Mouse (Mus musculus) limb, embryonic 10.5 days (tissue): ENCODE measurements around the gene Gm48551. TPM values are rescaled to one million over a fixed set of nuclear protein-coding genes. Genes with fewer than 3 reads are reported as not detected.

Experiments
- DNase-seq: peaks from one replicate; pipeline ENCODE4 v3.0.0-alpha.2; 2017; ENCODE audit warnings: low spot score
- H3K27ac ChIP-seq: fragments of 300-500 bp; sonication (generic); 2 replicates; pipeline ENCODE4 v1.5.1; 2016; ENCODE audit warnings: mild to moderate bottlenecking
- H3K27me3 ChIP-seq: fragments of 300-500 bp; sonication (generic); 2 replicates; pipeline ENCODE4 v1.6.1; 2016; ENCODE audit warnings: low read depth, mild to moderate bottlenecking; ENCODE audit not compliant: poor library complexity, severe bottlenecking
- H3K36me3 ChIP-seq: fragments of 300-500 bp; sonication (generic); 2 replicates; pipeline ENCODE4 v1.6.1; 2016; ENCODE audit warnings: mild to moderate bottlenecking, moderate library complexity
- H3K4me1 ChIP-seq: fragments of 300-500 bp; sonication (generic); 2 replicates; pipeline ENCODE4 v1.6.1; 2016
- H3K4me3 ChIP-seq: fragments of 300-500 bp; sonication (generic); 2 replicates; pipeline ENCODE4 v1.5.1; 2016; ENCODE audit warnings: mild to moderate bottlenecking, moderate library complexity
- H3K9me3 ChIP-seq: fragments of 300-500 bp; sonication (generic); replicated peaks from 2 replicates; pipeline ENCODE4 v1.6.1; 2016; ENCODE audit warnings: mild to moderate bottlenecking
- WGBS: fragments of 180-500 bp; shearing (Covaris S2); methylation state at CpG from one replicate; pipeline ENCODE4 v1.1.7; 2016; 5-methylcytosine and 5-hydroxymethylcytosine counted together
- polyA plus RNA-seq: library from polyadenylated mRNA; unstranded; fragments of >200 nt; fragmentation: Nextera tagmentation; extraction: Ambion mirVana; gene quantifications from 2 replicates; pipeline ENCODE4 v1.2.1, GENCODE M21; 2016

The Gm48551 gene
- polyA plus RNA-seq, 1 experiment from 2014 or later, result 3.8 TPM

DNA sequence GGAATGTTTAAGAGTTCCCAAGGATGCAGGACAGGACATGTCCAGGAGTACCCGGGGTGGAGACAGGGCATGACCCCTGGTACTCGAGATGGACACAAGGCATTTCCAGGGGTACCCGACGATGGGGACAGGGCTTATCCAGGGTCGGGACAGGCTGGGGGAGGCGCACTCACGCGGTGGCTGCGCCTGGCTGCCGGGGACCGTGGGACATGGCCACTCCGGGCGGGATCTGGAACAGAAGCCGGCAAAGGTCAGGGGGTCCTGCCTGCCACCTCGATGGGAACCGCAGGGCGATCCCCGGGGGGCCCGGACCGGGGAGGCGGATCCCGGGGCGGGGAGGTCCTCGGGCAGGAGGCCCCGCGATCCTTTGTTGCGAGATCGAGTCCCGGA is 34.3 kb upstream of the Gm48551 start:
- Histone ChIP-seq H3K4me1 (peaks cover 69% of the 10 kb centered on the region), H3K27me3 (peaks cover 31% of the 10 kb centered on the region), H3K9me3 (no peaks in the 10 kb centered on the region), H3K4me3 (peak overlapping the region; percentile 97), H3K36me3 (peaks cover 32% of the 10 kb centered on the region), H3K27ac (peak overlapping the region; percentile 95)
- under 1% methylated on average over 29 of the region's 29 CpGs for WGBS
- DNase-seq, result no peak

DNA sequence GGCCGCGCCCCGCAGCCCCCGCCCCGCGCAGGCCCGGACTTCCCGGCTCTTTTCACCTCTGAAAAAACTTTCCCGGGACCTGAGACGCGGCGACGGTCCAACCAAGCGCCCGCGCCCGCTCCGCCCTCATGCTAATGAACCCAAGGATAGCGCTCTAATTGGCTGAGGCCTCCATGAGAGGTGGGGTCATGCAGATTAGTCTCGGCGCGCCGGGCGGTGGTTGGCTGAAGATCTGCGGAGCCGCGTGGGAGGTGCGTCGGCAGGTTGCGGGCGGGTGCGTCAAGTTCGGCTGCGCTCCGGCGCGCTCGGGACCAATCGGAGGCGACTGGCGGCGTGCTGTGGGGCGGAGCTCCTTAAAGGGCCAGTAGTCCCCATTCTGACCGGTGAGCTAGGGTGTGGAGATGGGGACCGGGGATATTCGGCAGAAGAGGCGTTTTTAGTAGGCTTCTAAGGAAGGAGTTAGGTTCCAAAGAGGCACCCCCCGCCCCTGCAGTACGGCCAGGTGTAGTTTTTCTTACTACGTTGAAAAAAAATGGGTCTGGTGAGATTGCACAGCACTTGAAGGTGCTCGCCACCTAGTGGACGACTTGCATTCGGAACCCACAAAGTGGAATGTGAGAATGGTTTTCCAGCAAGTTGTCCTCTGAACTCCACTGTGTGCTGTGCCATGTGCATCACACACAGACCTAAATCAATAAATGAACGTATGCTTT is 33.8 kb upstream of the Gm48551 start, which contains the start of gene Hmg20b:
Gene Hmg20b (minus strand): TSS at position 130 of the 713 bp plus-strand sequence.
- Histone ChIP-seq H3K9me3 (no peaks in the 10 kb centered on the region), H3K4me3 (peak within 1 kb of the TSS; percentile 97), H3K27ac (peak within 1 kb of the TSS; percentile 95), H3K4me1 (peaks cover 75% of the 10 kb centered on the region), H3K27me3 (peaks cover 25% of the 10 kb centered on the region), H3K36me3 (peaks cover 27% of the 10 kb centered on the region)
- WGBS, result under 1% methylated on average over 54 of the region's 54 CpGs
- DNase-seq, result peak; percentile 99

DNA sequence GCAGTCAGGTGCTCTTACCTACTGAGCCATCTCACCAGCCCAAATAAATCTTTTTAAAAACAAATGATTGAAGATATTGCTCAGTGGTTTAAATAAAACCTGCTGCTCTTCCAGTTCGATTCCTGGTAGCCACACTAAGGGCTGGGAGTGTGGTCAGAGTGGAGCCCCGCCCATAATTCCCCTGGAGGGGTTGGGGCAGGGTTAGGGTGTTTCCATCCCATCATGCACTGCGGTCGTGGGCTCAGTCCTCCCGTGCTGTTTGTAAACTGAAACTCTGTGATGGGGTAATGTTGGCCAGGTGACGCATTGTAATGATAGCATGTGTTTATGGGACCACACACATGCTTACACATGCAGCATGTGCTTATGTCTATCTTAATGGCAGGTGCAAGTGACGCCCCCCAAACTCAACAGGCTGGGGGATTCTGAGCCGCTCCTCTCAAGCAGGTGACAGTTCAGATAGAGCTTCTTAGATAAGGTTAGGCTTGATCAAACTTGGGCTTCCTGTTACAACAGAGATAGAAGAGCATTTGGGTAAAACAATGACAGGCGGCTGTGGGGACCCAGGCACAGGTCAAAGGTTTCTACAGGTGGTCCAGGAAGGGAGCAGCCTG is 32.5 kb upstream of the Gm48551 start:
- H3K4me1 ChIP-seq, result peaks cover 69% of the 10 kb centered on the region

DNA sequence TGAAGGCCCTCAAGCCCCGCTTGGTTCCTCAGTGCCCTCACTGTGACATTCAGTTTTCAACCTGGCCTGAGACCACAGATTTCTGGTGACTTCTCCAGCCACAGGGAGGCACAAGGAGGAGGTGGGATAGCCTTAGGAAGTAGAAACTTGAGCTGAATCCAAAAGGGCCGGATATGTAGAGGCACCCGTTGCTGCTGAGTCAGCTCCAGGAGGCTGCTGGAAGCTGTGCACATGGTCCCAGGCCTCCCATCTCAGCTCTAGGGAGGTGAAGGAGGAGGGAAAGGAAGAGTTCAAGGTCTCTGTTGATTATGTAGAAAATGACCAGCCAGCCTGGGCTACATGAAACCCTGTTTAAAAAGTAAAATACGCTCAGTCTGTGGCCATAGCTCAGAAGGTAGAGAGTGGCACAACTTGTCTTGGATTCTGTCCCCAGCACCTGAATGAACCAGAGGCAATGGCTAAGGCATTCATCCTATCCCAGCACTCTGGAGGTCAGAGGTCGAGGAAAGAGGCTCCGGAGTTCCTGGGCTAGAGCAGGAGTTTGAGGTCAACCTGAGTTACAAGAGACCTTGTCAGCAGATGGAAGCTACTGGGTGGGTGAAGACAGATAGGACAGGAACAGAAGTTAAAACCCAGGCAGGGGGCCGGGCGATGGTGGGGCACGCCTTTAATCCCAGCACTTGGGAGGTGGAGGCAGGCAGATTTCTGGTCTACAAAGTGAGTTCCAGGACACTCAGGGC is 29.4 kb upstream of the Gm48551 start:
- no peak for DNase-seq
- H3K27me3 ChIP-seq, result peaks cover 30% of the 10 kb centered on the region
- no peaks in the 10 kb centered on the region for H3K9me3 ChIP-seq
- peaks cover 70% of the 10 kb centered on the region for H3K4me1 ChIP-seq
- no peak overlapping the region for H3K4me3 ChIP-seq
- H3K27ac ChIP-seq, result no peak overlapping the region
- no peaks in the 10 kb centered on the region for H3K36me3 ChIP-seq
- 71% methylated on average over 9 of the region's 9 CpGs for WGBS

More for the DNA sequence above, 32.5 kb upstream of the Gm48551 start:
- 24% methylated on average over 9 of the region's 9 CpGs for WGBS
- peaks cover 27% of the 10 kb centered on the region for H3K27me3 ChIP-seq
- H3K27ac ChIP-seq, result no peak overlapping the region
- H3K36me3 ChIP-seq, result peaks cover 20% of the 10 kb centered on the region
- H3K9me3 ChIP-seq, result no peaks in the 10 kb centered on the region
- H3K4me3 ChIP-seq, result no peak overlapping the region
- no peak for DNase-seq

DNA sequence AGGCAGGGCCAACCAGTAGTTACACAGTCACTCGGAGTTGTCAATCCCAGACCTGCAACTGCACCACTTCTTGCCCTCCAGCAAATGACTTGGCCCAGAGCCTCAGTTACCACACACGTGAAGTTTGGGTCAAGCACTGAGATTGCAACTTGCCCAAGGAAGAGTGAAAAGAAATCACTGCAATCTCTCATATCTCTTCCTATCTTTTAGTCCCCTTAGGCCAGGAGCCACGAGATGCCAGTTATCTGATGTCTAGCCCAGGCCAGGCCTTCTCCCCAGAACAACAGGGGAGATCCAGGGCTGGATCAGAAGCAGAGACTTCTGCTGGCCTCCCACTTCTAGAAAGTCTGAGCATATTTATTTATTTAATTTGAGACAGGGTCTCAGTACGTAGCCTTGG is 28.7 kb upstream of the Gm48551 start:
- 80% methylated on average over 4 of the region's 4 CpGs for WGBS
- peaks cover 68% of the 10 kb centered on the region for H3K4me1 ChIP-seq

DNA sequence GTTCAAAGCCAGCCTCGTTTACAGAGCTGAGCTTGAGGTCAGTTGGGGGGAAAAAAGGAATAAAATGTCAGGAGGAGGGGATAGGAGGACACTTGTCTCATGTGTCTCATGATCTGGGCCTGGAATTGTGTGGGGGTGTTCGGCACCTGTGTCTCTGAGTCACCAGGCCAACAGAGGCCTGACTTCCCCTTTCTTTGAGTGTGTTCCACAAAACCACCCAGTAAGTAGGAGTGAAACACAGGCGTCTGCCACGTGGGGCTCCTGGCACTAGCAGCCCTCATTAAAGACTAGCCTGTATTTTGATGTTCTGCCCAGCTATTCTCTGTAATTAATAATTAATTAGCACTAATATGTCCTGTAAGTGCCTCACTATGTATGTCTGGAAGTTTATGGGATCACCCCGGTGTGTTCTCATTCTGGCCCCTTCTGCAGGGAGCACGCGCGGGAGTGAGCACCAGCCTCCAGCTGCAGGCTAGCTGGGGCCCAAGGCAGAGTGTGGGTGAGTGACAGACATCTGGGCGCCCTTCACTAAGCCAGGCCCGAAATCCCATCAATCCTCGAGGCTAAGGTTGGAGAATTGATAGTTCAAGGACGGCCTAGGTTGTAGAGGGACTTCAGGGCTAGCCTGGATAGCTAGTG is 27.8 kb upstream of the Gm48551 start:
- Histone ChIP-seq H3K9me3 (no peaks in the 10 kb centered on the region), H3K27ac (peak overlapping the region; percentile 61), H3K27me3 (peaks cover 30% of the 10 kb centered on the region), H3K4me1 (peaks cover 71% of the 10 kb centered on the region), H3K4me3 (peak overlapping the region; percentile 82), H3K36me3 (0 out of 2 replicates have a peak, but pooled peaks cover 6% of the 10 kb centered on the region)
- no peak for DNase-seq
- WGBS, result 59% methylated on average over 12 of the region's 12 CpGs

More for the DNA sequence above, 28.7 kb upstream of the Gm48551 start:
- no peak overlapping the region for H3K4me3 ChIP-seq
- no peaks in the 10 kb centered on the region for H3K36me3 ChIP-seq
- H3K9me3 ChIP-seq, result no peaks in the 10 kb centered on the region
- no peak for DNase-seq
- H3K27me3 ChIP-seq, result peaks cover 30% of the 10 kb centered on the region
- no peak overlapping the region for H3K27ac ChIP-seq

DNA sequence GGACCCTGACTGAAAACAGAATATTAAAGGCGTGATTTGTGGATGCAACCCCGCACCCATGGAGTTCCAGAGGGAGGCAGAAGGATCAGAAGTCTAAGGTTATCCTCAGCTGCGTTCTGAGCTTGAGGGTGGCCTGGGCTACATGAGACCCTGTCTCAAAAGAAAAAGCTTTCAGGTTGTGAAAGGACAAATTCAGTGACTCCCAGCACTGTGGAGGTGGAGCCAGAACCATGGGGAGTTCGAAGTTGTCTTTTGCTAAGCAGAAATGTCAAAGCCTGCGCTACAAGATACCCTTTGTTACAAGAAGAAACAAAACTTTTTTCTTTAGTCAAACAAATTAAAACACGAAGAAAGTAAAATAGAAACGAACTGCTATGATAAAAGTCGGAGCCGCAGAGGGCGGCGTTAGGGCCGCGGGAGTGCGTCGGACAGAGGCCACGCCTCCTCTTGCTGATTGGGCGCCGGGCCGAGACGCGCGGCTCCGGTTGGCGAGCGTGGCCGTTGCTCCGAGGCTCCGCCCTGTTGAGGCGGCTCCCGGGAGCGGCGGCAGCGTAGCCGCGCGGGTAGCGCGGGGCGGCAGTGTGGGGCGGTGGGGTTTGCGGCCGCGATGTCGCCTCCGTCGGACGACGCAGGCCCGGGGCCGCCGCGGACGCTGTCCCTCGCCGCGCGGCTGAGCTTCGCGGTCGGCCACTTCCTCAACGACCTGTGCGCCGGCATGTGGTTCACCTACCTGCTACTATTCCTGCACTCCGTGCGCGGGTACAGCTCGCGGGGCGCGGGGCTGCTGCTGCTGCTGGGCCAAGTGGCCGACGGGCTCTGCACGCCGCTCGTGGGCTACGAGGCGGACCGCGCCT is 27.0 kb upstream of the Gm48551 start, which contains the start of gene Mfsd12:
Gene Mfsd12 (plus strand): TSS at position 501 of the 854 bp plus-strand sequence.
- H3K4me1 ChIP-seq, result peaks cover 70% of the 10 kb centered on the region
- H3K4me3 ChIP-seq, result peak within 1 kb of the TSS; percentile 82
- DNase-seq, result peak; percentile 90
- H3K9me3 ChIP-seq, result no peaks in the 10 kb centered on the region
- WGBS, result 2% methylated on average over 79 of the region's 79 CpGs
- H3K27ac ChIP-seq, result peak within 1 kb of the TSS; percentile 84
- H3K36me3 ChIP-seq, result peaks cover 13% of the 10 kb centered on the region
- H3K27me3 ChIP-seq, result peaks cover 33% of the 10 kb centered on the region

DNA sequence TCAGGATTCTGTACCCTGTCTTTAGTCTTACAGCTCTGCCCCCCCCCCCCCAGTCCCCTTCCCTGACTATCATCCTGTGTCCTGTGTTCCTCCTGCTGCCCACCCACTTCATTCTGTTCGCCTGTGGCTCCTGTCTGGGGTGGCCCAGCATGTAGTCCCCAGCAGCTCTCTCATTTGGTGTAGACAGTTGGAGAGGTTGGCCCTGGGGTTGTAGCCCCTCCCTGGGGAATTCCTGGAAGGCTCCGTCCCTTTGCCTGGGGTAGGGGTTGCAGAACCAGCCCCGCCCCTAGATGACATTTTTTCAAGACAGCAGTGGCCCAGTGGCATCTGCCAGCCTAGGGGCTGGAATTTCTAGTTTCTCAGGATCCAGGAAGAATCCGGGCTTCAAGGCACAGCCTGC is 26.1 kb upstream of the Gm48551 start:
- no peak for DNase-seq
- WGBS, result 43% methylated on average over 4 of the region's 4 CpGs
- peaks cover 23% of the 10 kb centered on the region for H3K36me3 ChIP-seq
- H3K4me1 ChIP-seq, result peaks cover 75% of the 10 kb centered on the region
- no peaks in the 10 kb centered on the region for H3K9me3 ChIP-seq
- peaks cover 43% of the 10 kb centered on the region for H3K27me3 ChIP-seq
- H3K27ac ChIP-seq, result no peak overlapping the region
- H3K4me3 ChIP-seq, result peak overlapping the region; percentile 82

DNA sequence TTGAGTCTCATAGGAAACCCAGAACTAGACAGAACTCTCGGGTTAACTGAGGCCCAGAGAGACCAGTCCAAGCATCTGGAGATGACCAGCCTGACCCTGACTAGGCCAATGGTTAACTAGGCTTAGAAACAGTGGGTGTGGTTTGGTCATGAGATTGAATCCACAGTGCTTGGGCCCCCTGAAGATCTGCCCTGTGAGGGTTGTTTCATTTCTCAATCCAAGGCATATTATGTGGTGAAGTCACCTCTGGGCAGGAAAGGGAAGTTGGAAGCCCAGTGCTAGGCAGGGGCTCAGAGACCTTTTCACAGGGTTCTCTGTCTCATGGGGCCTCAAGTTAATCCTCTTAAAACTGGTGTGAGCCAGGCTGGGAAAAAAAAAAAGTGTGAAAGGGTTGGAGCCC is 25.4 kb upstream of the Gm48551 start:
- H3K9me3 ChIP-seq, result no peaks in the 10 kb centered on the region
- H3K4me3 ChIP-seq, result no peak overlapping the region; the same call in 1 of the 2 replicates
- H3K4me1 ChIP-seq, result peaks cover 81% of the 10 kb centered on the region
- no peak overlapping the region for H3K27ac ChIP-seq
- DNase-seq, result no peak
- H3K36me3 ChIP-seq, result peaks cover 23% of the 10 kb centered on the region
- peaks cover 50% of the 10 kb centered on the region for H3K27me3 ChIP-seq
- 85% methylated on average over 1 of the region's 1 CpGs for WGBS

DNA sequence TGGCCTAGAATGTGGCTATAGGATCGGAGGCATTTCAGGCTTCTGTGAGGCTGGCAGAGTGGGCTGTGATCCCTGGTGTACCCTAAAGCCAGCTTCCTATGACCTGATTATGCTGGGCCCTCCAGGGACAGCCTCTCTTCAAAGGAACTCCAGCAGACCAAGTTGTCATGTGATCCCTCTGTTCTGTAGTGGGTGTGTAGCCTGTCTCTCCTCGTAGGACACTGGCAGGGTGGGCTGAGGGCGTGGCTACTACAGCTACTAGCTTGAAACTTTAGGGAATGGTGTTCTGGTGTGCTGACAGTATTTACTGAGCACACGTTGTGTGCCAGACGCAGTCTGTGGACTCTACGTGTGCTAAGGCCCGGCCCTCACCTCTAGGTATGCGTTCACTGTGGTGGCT is 23.5 kb upstream of the Gm48551 start:
- Histone ChIP-seq H3K36me3 (peaks cover 23% of the 10 kb centered on the region), H3K4me1 (peaks cover 86% of the 10 kb centered on the region), H3K27ac (peak overlapping the region; percentile 7; the same call in 1 of the 2 replicates), H3K9me3 (no peaks in the 10 kb centered on the region), H3K4me3 (no peak overlapping the region), H3K27me3 (peaks cover 68% of the 10 kb centered on the region)
- no peak for DNase-seq
- 67% methylated on average over 8 of the region's 8 CpGs for WGBS

DNA sequence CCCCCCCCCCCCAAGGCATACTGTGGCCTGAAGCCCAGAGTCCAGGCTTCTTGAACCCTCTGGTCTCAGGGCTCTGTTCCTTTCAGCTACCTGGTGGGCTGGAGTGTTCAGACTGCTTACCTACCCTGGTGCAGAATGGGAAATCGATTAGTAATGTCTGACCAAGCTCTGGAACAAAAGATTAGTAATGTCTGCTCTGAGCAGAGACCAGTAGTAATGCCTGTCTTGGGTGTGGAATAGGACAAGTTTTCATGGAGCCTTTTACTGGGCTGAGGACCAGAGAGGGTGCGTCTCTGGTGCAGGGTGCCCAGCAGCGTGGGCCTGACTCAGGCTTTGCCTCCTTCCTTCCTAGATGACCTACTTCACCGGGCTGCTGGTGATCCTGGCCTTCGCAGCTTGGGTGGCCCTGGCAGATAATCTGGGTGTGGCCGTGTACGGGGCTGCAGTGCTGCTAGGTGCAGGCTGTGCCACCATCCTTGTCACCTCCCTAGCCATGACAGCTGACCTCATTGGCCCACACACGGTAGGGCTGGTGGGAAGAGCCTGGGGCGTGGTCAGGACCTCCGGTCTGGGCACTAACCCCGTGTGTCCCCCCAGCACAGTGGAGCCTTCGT is 21.8 kb upstream of the Gm48551 start:
- 74% methylated on average over 12 of the region's 12 CpGs for WGBS
- H3K4me1 ChIP-seq, result peaks cover 87% of the 10 kb centered on the region

More for the DNA sequence above, 21.8 kb upstream of the Gm48551 start:
- no peak for DNase-seq
- no peak overlapping the region for H3K27ac ChIP-seq
- H3K36me3 ChIP-seq, result peaks cover 41% of the 10 kb centered on the region
- peaks cover 57% of the 10 kb centered on the region for H3K27me3 ChIP-seq
- 0 out of 2 replicates have a peak overlapping the region, but pooled peaks have one; percentile 2 for H3K4me3 ChIP-seq
- H3K9me3 ChIP-seq, result no peaks in the 10 kb centered on the region
